Mouse (Mus musculus) liver, postnatal 0 days (tissue): Measurements from ENCODE around the gene Aifm3. TPM values are rescaled to one million over a fixed set of nuclear protein-coding genes. Genes with fewer than 3 reads are reported as not detected.

ENCODE experiments used
- ATAC-seq: fragments of 200-750 bp; cut with Nextera tagmentation; 2 replicates; pipeline ENCODE4 v1.8.0; 2017; ENCODE audit warnings: mild to moderate bottlenecking, moderate library complexity
- DNase-seq: peaks from one replicate; pipeline ENCODE4 v3.0.0-alpha.2; 2016
- H3K27ac ChIP-seq: fragments of 300-500 bp; sonication (generic); 2 replicates; pipeline ENCODE4 v1.5.1; 2014; ENCODE audit warnings: antibody characterized with exemption, moderate library complexity, mild to moderate bottlenecking, low read depth
- H3K27me3 ChIP-seq: fragments of 300-500 bp; sonication (generic); 2 replicates; pipeline ENCODE4 v1.6.1; 2014; ENCODE audit warnings: low read length, control low read depth, mixed read lengths; ENCODE audit not compliant: insufficient read depth
- H3K36me3 ChIP-seq: fragments of 300-500 bp; sonication (generic); replicated peaks from 2 replicates; pipeline ENCODE4 v1.6.1; 2014; ENCODE audit warnings: mild to moderate bottlenecking, control low read depth, low read length, moderate library complexity, mixed read lengths; ENCODE audit not compliant: insufficient read depth
- H3K4me1 ChIP-seq: fragments of 300-500 bp; sonication (generic); 2 replicates; pipeline ENCODE4 v1.6.1; 2014; ENCODE audit warnings: antibody characterized with exemption, mild to moderate bottlenecking, control low read depth; ENCODE audit not compliant: insufficient read depth
- H3K4me2 ChIP-seq: fragments of 300-500 bp; sonication (generic); 2 replicates; pipeline ENCODE4 v1.6.1; 2014; ENCODE audit warnings: low read depth, mild to moderate bottlenecking, low read length, moderate library complexity, mixed read lengths
- H3K4me3 ChIP-seq: fragments of 300-500 bp; sonication (generic); 2 replicates; pipeline ENCODE4 v1.5.1; 2014; ENCODE audit warnings: low read depth, low read length
- H3K9ac ChIP-seq: fragments of 300-500 bp; sonication (generic); replicated peaks from 2 replicates; pipeline ENCODE4 v1.6.1; 2014; ENCODE audit warnings: mild to moderate bottlenecking, moderate library complexity
- H3K9me3 ChIP-seq: fragments of 300-500 bp; sonication (generic); 2 replicates; pipeline ENCODE4 v1.6.1; 2016; ENCODE audit warnings: mild to moderate bottlenecking, control low read depth, low read length, mixed read lengths
- CTCF ChIP-seq: sonication (generic); IDR thresholded peaks from 2 replicates; pipeline ENCODE4 v1.5.1; 2016; ENCODE audit warnings: antibody characterized with exemption, low read depth
- EP300 ChIP-seq: IDR thresholded peaks from 2 replicates; pipeline ENCODE4 v1.6.1; 2016; ENCODE audit warnings: antibody characterized with exemption, low read depth, mild to moderate bottlenecking
- WGBS: fragments of 180-500 bp; shearing (Covaris S2); extraction: QIAGEN DNeasy Blood & Tissue Kit; methylation state at CpG from one replicate; pipeline ENCODE4 v1.1.7; 2014; ENCODE audit not compliant: insufficient replicate concordance; 5-methylcytosine and 5-hydroxymethylcytosine counted together
- polyA plus RNA-seq: library from polyadenylated mRNA; unstranded; fragments of >200 nt; fragmentation: Nextera tagmentation; extraction: Ambion mirVana; gene quantifications from 2 replicates; pipeline ENCODE4 v1.2.1, GENCODE M21; 2015

Gene Aifm3
- polyA plus RNA-seq, 1 experiment from 2014 or later, result 3.3 TPM

GRCm38 (mm10) chr16:17478331-17478943 lies 11.0 kb upstream of the Aifm3 start:
- H3K9ac ChIP-seq, result no peak overlapping the region
- peaks cover 7% of the 10 kb centered on the region; the same call in 1 of the 2 replicates for H3K4me1 ChIP-seq
- H3K9me3 ChIP-seq, result no peaks in the 10 kb centered on the region
- no peak overlapping the region for H3K27ac ChIP-seq
- no peak overlapping the region for H3K4me3 ChIP-seq
- TF ChIP-seq CTCF (no peak), EP300 (no peak)
- WGBS, result 57% methylated on average over 4 of the region's 4 CpGs
- H3K36me3 ChIP-seq, result peaks cover 26% of the 10 kb centered on the region
- ATAC-seq, result no peak
- DNase-seq, result no peak
- H3K27me3 ChIP-seq, result no peaks in the 10 kb centered on the region
- H3K4me2 ChIP-seq, result no peak overlapping the region

DNA sequence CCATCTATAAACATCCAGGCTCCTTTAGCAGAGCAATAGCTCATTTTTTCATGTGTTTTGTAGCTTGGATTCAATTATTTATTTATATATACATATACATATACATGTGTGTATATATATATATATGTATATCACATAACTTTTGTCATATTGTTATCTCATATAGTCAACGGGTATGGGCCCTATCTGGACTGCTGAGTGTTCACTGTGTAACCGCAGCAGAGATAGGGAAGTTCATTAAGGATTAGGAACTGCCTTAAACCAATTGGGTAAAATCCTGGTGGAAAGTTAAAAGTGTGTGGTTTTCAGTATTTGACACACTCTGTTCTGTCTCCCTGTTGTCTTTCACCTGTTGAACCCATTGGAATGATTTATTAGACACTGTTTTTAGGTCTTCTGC lies 7.9 kb upstream of the Aifm3 start:
- peaks cover 10% of the 10 kb centered on the region; the same call in 1 of the 2 replicates for H3K4me1 ChIP-seq
- ATAC-seq, result no peak
- no peak overlapping the region for H3K4me3 ChIP-seq
- no peak overlapping the region for H3K27ac ChIP-seq
- no peaks in the 10 kb centered on the region for H3K27me3 ChIP-seq
- H3K9ac ChIP-seq, result no peak overlapping the region
- DNase-seq, result no peak
- TF ChIP-seq CTCF, result no peak
- TF ChIP-seq EP300, result no peak
- WGBS, result 43% methylated on average over 2 of the region's 2 CpGs
- H3K4me2 ChIP-seq, result no peak overlapping the region
- H3K36me3 ChIP-seq, result peaks cover 34% of the 10 kb centered on the region
- H3K9me3 ChIP-seq, result no peaks in the 10 kb centered on the region

DNA sequence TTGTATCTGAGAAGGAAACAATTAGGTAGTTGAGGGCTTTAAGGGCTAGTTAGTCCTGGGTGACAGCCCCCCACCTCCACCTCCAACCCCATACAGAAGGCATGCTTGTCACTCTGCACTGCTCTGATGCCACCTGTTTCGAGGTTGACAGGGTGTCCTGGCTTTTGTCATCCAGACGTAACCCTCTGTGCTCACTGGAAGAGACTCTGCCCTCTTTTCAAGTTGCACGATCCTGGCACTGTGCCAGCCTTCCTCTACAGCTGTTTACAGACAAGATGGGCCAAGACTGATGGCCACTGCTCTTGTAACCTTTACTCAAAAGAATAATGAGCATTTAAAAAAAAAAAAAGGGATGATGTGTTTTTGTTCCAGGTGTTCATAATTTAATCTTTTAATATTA lies 2.9 kb upstream of the Aifm3 start:
- 38% methylated on average over 3 of the region's 3 CpGs for WGBS

GRCm38 (mm10) chr16:17488478-17489468 lies 638 bp upstream of the Aifm3 start:
- peaks cover 14% of the 10 kb centered on the region for H3K4me1 ChIP-seq
- no peak for TF ChIP-seq EP300
- peak; percentile 51 for TF ChIP-seq CTCF
- no peaks in the 10 kb centered on the region for H3K9me3 ChIP-seq
- WGBS, result 48% methylated on average over 14 of the region's 14 CpGs
- peaks cover 26% of the 10 kb centered on the region for H3K36me3 ChIP-seq
- ATAC-seq, result no peak; the same call in 1 of the 2 replicates
- 0 out of 2 replicates have a peak, but pooled peaks cover 4% of the 10 kb centered on the region for H3K27me3 ChIP-seq
- H3K27ac ChIP-seq, result 0 out of 2 replicates have a peak overlapping the region, but pooled peaks have one; percentile 18
- DNase-seq, result no peak
- H3K4me2 ChIP-seq, result peak overlapping the region; percentile 87
- H3K4me3 ChIP-seq, result peak overlapping the region; percentile 53
- peak overlapping the region; percentile 61 for H3K9ac ChIP-seq

More for the DNA sequence above, 2.9 kb upstream of the Aifm3 start:
- H3K9me3 ChIP-seq, result no peaks in the 10 kb centered on the region
- H3K4me1 ChIP-seq, result peaks cover 17% of the 10 kb centered on the region
- H3K27me3 ChIP-seq, result 0 out of 2 replicates have a peak, but pooled peaks cover 4% of the 10 kb centered on the region
- H3K36me3 ChIP-seq, result peaks cover 35% of the 10 kb centered on the region
- peak; percentile 74 for ATAC-seq
- no peak overlapping the region for H3K4me2 ChIP-seq
- H3K27ac ChIP-seq, result no peak overlapping the region
- H3K4me3 ChIP-seq, result no peak overlapping the region
- no peak overlapping the region for H3K9ac ChIP-seq
- TF ChIP-seq EP300 (no peak), CTCF (no peak)
- peak; percentile 85 for DNase-seq

DNA sequence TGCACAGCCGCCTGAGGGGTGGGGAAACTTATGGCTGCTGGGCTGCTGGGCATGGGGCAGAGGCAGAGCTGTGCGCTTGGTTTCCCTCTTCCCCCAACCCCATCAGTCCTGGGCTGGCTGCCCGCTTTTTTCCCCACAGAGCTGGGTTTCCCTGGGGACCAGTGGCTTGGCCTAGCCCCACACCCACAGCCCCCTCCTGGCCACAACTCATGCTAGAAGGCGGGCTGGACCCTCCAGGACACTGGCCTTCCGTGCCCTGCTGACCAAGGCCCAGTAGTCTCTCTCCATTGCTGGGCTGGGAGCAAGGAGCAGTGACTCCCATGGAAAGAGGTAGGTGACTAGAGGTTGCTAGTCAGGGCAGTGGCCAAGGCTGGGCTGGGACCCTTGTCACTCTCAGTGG lies 1.7 kb downstream of the Aifm3 start:
- H3K4me1 ChIP-seq, result peaks cover 11% of the 10 kb centered on the region
- WGBS, result 81% methylated on average over 5 of the region's 5 CpGs

More for the DNA sequence above, 1.7 kb downstream of the Aifm3 start:
- Histone ChIP-seq H3K9ac (no peak overlapping the region), H3K4me2 (no peak overlapping the region), H3K9me3 (no peaks in the 10 kb centered on the region), H3K36me3 (peaks cover 13% of the 10 kb centered on the region), H3K4me3 (no peak overlapping the region), H3K27me3 (0 out of 2 replicates have a peak, but pooled peaks cover 4% of the 10 kb centered on the region), H3K27ac (no peak overlapping the region)
- no peak for ATAC-seq
- no peak for DNase-seq
- TF ChIP-seq CTCF (no peak), EP300 (no peak)
